Mouse (Mus musculus) urinary bladder, postnatal 36 days (tissue): Measurements from ENCODE around the gene Krtcap3.

Experiments used
- DNase-seq, 2 experiments: peaks; one replicate each; pipeline ENCODE4 v3.0.0; 2022; ENCODE audit warnings: low spot score in 2 of 2, mixed read lengths in 1 of 2

Krtcap3 gene

GRCm38 (mm10) chr5:31252795-31253545, 1.5 kb downstream of the Krtcap3 start:
- DNase-seq: no peak

- no peak for DNase-seq
Measured at GRCm38 (mm10) chr5:31253806-31254205, 2.3 kb downstream of the Krtcap3 start.

GRCm38 (mm10) chr5:31254452-31254851, 3.0 kb downstream of the Krtcap3 start:
- peak; percentile 48 to 76 for DNase-seq

GRCm38 (mm10) chr5:31254901-31255300, 3.4 kb downstream of the Krtcap3 start:
- no peak for DNase-seq

GRCm38 (mm10) chr5:31255381-31255780, 3.9 kb downstream of the Krtcap3 start:
- no peak for DNase-seq

- DNase-seq: no peak
Measured at GRCm38 (mm10) chr5:31255971-31256370, 4.5 kb downstream of the Krtcap3 start.

GRCm38 (mm10) chr5:31257616-31258015, 6.1 kb downstream of the Krtcap3 start:
- no peak for DNase-seq

- DNase-seq: no peak
Measured at GRCm38 (mm10) chr5:31266101-31266500, 14.6 kb downstream of the Krtcap3 start.

GRCm38 (mm10) chr5:31267686-31268085, 16.2 kb downstream of the Krtcap3 start:
- no peak for DNase-seq

- DNase-seq: no peak
Measured at GRCm38 (mm10) chr5:31273018-31273417, 21.5 kb downstream of the Krtcap3 start.

GRCm38 (mm10) chr5:31279245-31279988, 27.9 kb downstream of the Krtcap3 start:
- no peak for DNase-seq

GRCm38 (mm10) chr5:31288225-31288624, 36.7 kb downstream of the Krtcap3 start:
- DNase-seq: no peak

- no peak for DNase-seq
Measured at GRCm38 (mm10) chr5:31288655-31289054, 37.2 kb downstream of the Krtcap3 start.

- no peak for DNase-seq
Measured at GRCm38 (mm10) chr5:31289626-31290230, 38.2 kb downstream of the Krtcap3 start.

GRCm38 (mm10) chr5:31290521-31291360, 39.2 kb downstream of the Krtcap3 start, which contains the start of gene Ift172:
Gene Ift172 (minus strand): TSS chr5:31291116.
- peak; percentile 90 to 96 for DNase-seq

- no peak for DNase-seq
Measured at GRCm38 (mm10) chr5:31291361-31291688, 39.8 kb downstream of the Krtcap3 start.

- no peak for DNase-seq
Measured at GRCm38 (mm10) chr5:31294964-31295605, 43.6 kb downstream of the Krtcap3 start.

GRCm38 (mm10) chr5:31295606-31296141, 44.2 kb downstream of the Krtcap3 start, which contains the start of gene Fndc4:
Gene Fndc4 (minus strand): TSS chr5:31296080.
- DNase-seq: no peak

- no peak for DNase-seq
Measured at GRCm38 (mm10) chr5:31297047-31297757, 45.7 kb downstream of the Krtcap3 start, which contains the start of gene Gckr. Gene Gckr (plus strand): TSS chr5:31297443.

GRCm38 (mm10) chr5:31297981-31298380, 46.5 kb downstream of the Krtcap3 start:
- no peak for DNase-seq
